Mouse (Mus musculus) 3T3-L1 (cell line): ENCODE results near the gene Nme7.
A peak's percentile ranks its signal among the peaks of the same experiment; 100 is the strongest.

Source experiments
- DNase-seq: peaks from one replicate; pipeline ENCODE4 v3.0.0-alpha.2; 2015; ENCODE audit warnings: low read depth, low spot score

Nme7 gene

GRCm38 (mm10) chr1:164457531-164458244 is 153.8 kb downstream of the Nme7 start:
- peak; percentile 52 for DNase-seq

- peak; percentile 27 for DNase-seq
These were observed 154.3 kb downstream of the Nme7 start, which contains the start of gene Atp1b1 for GRCm38 (mm10) chr1:164458245-164458613. TSS of gene Atp1b1 (minus strand) at chr1:164458355.

- DNase-seq, result no peak
These were observed 154.7 kb downstream of the Nme7 start for GRCm38 (mm10) chr1:164458621-164459051.

- peak; percentile 55 for DNase-seq
These were observed 155.4 kb downstream of the Nme7 start for GRCm38 (mm10) chr1:164459127-164459905.

GRCm38 (mm10) chr1:164460921-164461697 is 157.2 kb downstream of the Nme7 start:
- DNase-seq, result no peak

- peak; percentile 51 for DNase-seq
These were observed 157.8 kb downstream of the Nme7 start for GRCm38 (mm10) chr1:164461726-164462125.

- DNase-seq, result no peak
These were observed 163.5 kb downstream of the Nme7 start for GRCm38 (mm10) chr1:164467406-164467805.

GRCm38 (mm10) chr1:164468329-164468728 is 164.4 kb downstream of the Nme7 start:
- no peak for DNase-seq

- no peak for DNase-seq
These were observed 167.1 kb downstream of the Nme7 start for GRCm38 (mm10) chr1:164470985-164471384.

- DNase-seq, result no peak
These were observed 167.7 kb downstream of the Nme7 start for GRCm38 (mm10) chr1:164471632-164472031.

GRCm38 (mm10) chr1:164473398-164473797 is 169.5 kb downstream of the Nme7 start:
- no peak for DNase-seq

GRCm38 (mm10) chr1:164474310-164474709 is 170.4 kb downstream of the Nme7 start:
- DNase-seq, result no peak

GRCm38 (mm10) chr1:164474778-164475511 is 171.0 kb downstream of the Nme7 start:
- DNase-seq, result no peak

GRCm38 (mm10) chr1:164475895-164476294 is 172.0 kb downstream of the Nme7 start:
- DNase-seq, result no peak

GRCm38 (mm10) chr1:164480755-164481644 is 177.1 kb downstream of the Nme7 start:
- DNase-seq, result no peak

GRCm38 (mm10) chr1:164481645-164482354 is 177.9 kb downstream of the Nme7 start:
- DNase-seq, result peak; percentile 62

- no peak for DNase-seq
These were observed 178.9 kb downstream of the Nme7 start for GRCm38 (mm10) chr1:164482833-164483232.

- DNase-seq, result no peak
These were observed 179.8 kb downstream of the Nme7 start for GRCm38 (mm10) chr1:164483728-164484127.
